Mouse (Mus musculus) ES-CJ7 (cell line): ENCODE results near the gene Nckap5l.
"Not testable (repeated sequence)": the region's sequence is repeated elsewhere in the genome, so short reads cannot be mapped to it uniquely, and the experiment has no call there.

Experiments used
- DNase-seq: peaks from one replicate; pipeline ENCODE4 v3.0.0; 2011; ENCODE audit warnings: low read depth, low spot score

Gene Nckap5l

GRCm38 (mm10) chr15:99469736-99470135 lies 12.2 kb upstream of the Nckap5l start:
- no peak for DNase-seq

- DNase-seq: peak; percentile 90
Observed at GRCm38 (mm10) chr15:99469067-99469466, 11.5 kb upstream of the Nckap5l start.

- no peak for DNase-seq
Observed at GRCm38 (mm10) chr15:99463194-99463593, 5.6 kb upstream of the Nckap5l start.

- peak; percentile 82 for DNase-seq
Observed at GRCm38 (mm10) chr15:99456963-99457605, 464 bp downstream of the Nckap5l start.

- no peak for DNase-seq
Observed at GRCm38 (mm10) chr15:99456338-99456962, 1.1 kb downstream of the Nckap5l start.

GRCm38 (mm10) chr15:99455415-99455814 lies 2.1 kb downstream of the Nckap5l start:
- no peak for DNase-seq

GRCm38 (mm10) chr15:99454585-99455279 lies 2.8 kb downstream of the Nckap5l start:
- DNase-seq: no peak

- DNase-seq: no peak
Observed at GRCm38 (mm10) chr15:99453153-99453900, 4.2 kb downstream of the Nckap5l start.

GRCm38 (mm10) chr15:99449751-99450280 lies 7.7 kb downstream of the Nckap5l start:
- DNase-seq: no peak

- DNase-seq: no peak
Observed at GRCm38 (mm10) chr15:99449131-99449750, 8.3 kb downstream of the Nckap5l start.

GRCm38 (mm10) chr15:99446136-99446535 lies 11.4 kb downstream of the Nckap5l start:
- not testable (repeated sequence) for DNase-seq

- no peak for DNase-seq
Observed at GRCm38 (mm10) chr15:99445567-99445966, 12.0 kb downstream of the Nckap5l start.

- no peak for DNase-seq
Observed at GRCm38 (mm10) chr15:99442358-99442757, 15.2 kb downstream of the Nckap5l start.

- DNase-seq: no peak
Observed at GRCm38 (mm10) chr15:99440816-99441457, 16.6 kb downstream of the Nckap5l start.

- no peak for DNase-seq
Observed at GRCm38 (mm10) chr15:99440112-99440815, 17.3 kb downstream of the Nckap5l start.

GRCm38 (mm10) chr15:99438966-99439698 lies 18.4 kb downstream of the Nckap5l start:
- no peak for DNase-seq

- DNase-seq: no peak
Observed at GRCm38 (mm10) chr15:99433913-99434312, 23.6 kb downstream of the Nckap5l start.

- no peak for DNase-seq
Observed at GRCm38 (mm10) chr15:99433081-99433718, 24.3 kb downstream of the Nckap5l start.

GRCm38 (mm10) chr15:99431967-99432366 lies 25.6 kb downstream of the Nckap5l start:
- no peak for DNase-seq
